Mouse (Mus musculus): Measurements from ENCODE around the gene Hif1an. TPM values are rescaled to one million over a fixed set of nuclear protein-coding genes. Genes with fewer than 3 reads are reported as not detected.

Hif1an gene
- polyA plus RNA-seq, 2 experiments, result 6.6 to 7.2 TPM

GRCm38 (mm10) chr19:44535376-44535775 lies 27.3 kb upstream of the Hif1an start:
- Histone ChIP-seq H3K9ac (replicated peaks) (no peak overlapping the region), H3K4me3 (ENCODE audit: insufficient read depth in 1 of 2, low read depth in 2 of 2, low read length in 2 of 2) (no peak overlapping the region), H3K4me1 (replicated peaks; ENCODE audit: control insufficient read depth in 2 of 2, insufficient read depth in 2 of 2, low read length in 1 of 2) (no peaks in the 10 kb centered on the region), H3K9me3 (ENCODE audit: control insufficient read depth, low read length) (no peaks in the 10 kb centered on the region), H3K27ac (no peak overlapping the region), H3K4me2 (ENCODE audit: low read depth) (no peak overlapping the region), H3K36me3 (replicated peaks; ENCODE audit: control insufficient read depth, insufficient read depth, low read depth) (no peaks in the 10 kb centered on the region), H3K27me3 (ENCODE audit: control insufficient read depth, insufficient read depth, low read length) (no peaks in the 10 kb centered on the region)
- DNase-seq (ENCODE audit: low read depth in 3 of 3, low spot score in 3 of 3) (no peak), ATAC-seq (ENCODE audit: insufficient read depth) (no peak)
- 32% methylated on average over 3 of the region's 3 CpGs for WGBS (ENCODE audit: insufficient replicate concordance)
- TF ChIP-seq EP300 (IDR thresholded peaks at IDR 0.05; ENCODE audit: low read depth), result no peak
- TF ChIP-seq CTCF (IDR thresholded peaks at IDR 0.05; ENCODE audit: low read depth), result peak; percentile 28; the same call in 1 of the 2 replicates

- H3K4me2 ChIP-seq (ENCODE audit: low read depth), result no peak overlapping the region
- H3K27ac ChIP-seq, result no peak overlapping the region
- H3K4me3 ChIP-seq (ENCODE audit: insufficient read depth in 1 of 2, low read depth in 2 of 2, low read length in 2 of 2), result no peak overlapping the region
- no peak for DNase-seq (ENCODE audit: low read depth in 3 of 3, low spot score in 3 of 3)
- ATAC-seq (ENCODE audit: insufficient read depth), result no peak
- 66% methylated on average over 8 of the region's 8 CpGs for WGBS (ENCODE audit: insufficient replicate concordance)
- no peaks in the 10 kb centered on the region for H3K4me1 ChIP-seq (replicated peaks; ENCODE audit: control insufficient read depth in 2 of 2, insufficient read depth in 2 of 2, low read length in 1 of 2)
- no peaks in the 10 kb centered on the region for H3K36me3 ChIP-seq (replicated peaks; ENCODE audit: control insufficient read depth, insufficient read depth, low read depth)
- no peak overlapping the region for H3K9ac ChIP-seq (replicated peaks)
- H3K27me3 ChIP-seq (ENCODE audit: control insufficient read depth, insufficient read depth, low read length), result no peaks in the 10 kb centered on the region
- no peak for TF ChIP-seq EP300 (IDR thresholded peaks at IDR 0.05; ENCODE audit: low read depth)
- TF ChIP-seq CTCF (IDR thresholded peaks at IDR 0.05; ENCODE audit: low read depth), result no peak
- H3K9me3 ChIP-seq (ENCODE audit: control insufficient read depth, low read length), result no peaks in the 10 kb centered on the region
Measured at GRCm38 (mm10) chr19:44537416-44537815, 25.2 kb upstream of the Hif1an start.

GRCm38 (mm10) chr19:44542694-44543178 lies 19.9 kb upstream of the Hif1an start:
- H3K27me3 ChIP-seq (ENCODE audit: control insufficient read depth, insufficient read depth, low read length), result no peaks in the 10 kb centered on the region
- H3K4me2 ChIP-seq (ENCODE audit: low read depth), result no peak overlapping the region
- no peaks in the 10 kb centered on the region for H3K9me3 ChIP-seq (ENCODE audit: control insufficient read depth, low read length)
- no peak for TF ChIP-seq CTCF (IDR thresholded peaks at IDR 0.05; ENCODE audit: low read depth)
- no peak for TF ChIP-seq EP300 (IDR thresholded peaks at IDR 0.05; ENCODE audit: low read depth)
- DNase-seq (ENCODE audit: low read depth in 3 of 3, low spot score in 3 of 3) (no peak), ATAC-seq (ENCODE audit: insufficient read depth) (no peak)
- no peak overlapping the region for H3K9ac ChIP-seq (replicated peaks)
- no peak overlapping the region for H3K27ac ChIP-seq
- H3K4me1 ChIP-seq (replicated peaks; ENCODE audit: control insufficient read depth in 2 of 2, insufficient read depth in 2 of 2, low read length in 1 of 2), result no peaks in the 10 kb centered on the region
- H3K4me3 ChIP-seq (ENCODE audit: insufficient read depth in 1 of 2, low read depth in 2 of 2, low read length in 2 of 2), result no peak overlapping the region
- WGBS (ENCODE audit: insufficient replicate concordance), result 66% methylated on average over 8 of the region's 8 CpGs
- no peaks in the 10 kb centered on the region for H3K36me3 ChIP-seq (replicated peaks; ENCODE audit: control insufficient read depth, insufficient read depth, low read depth)

- ATAC-seq (ENCODE audit: insufficient read depth) (no peak), DNase-seq (ENCODE audit: low read depth in 3 of 3, low spot score in 3 of 3) (no peak)
- H3K27ac ChIP-seq, result no peak overlapping the region
- H3K4me3 ChIP-seq (ENCODE audit: insufficient read depth in 1 of 2, low read depth in 2 of 2, low read length in 2 of 2), result no peak overlapping the region
- peak overlapping the region; percentile 88 for H3K4me2 ChIP-seq (ENCODE audit: low read depth)
- no peak overlapping the region for H3K9ac ChIP-seq (replicated peaks)
- TF ChIP-seq EP300 (IDR thresholded peaks at IDR 0.05; ENCODE audit: low read depth), result no peak
- no peak for TF ChIP-seq CTCF (IDR thresholded peaks at IDR 0.05; ENCODE audit: low read depth)
- H3K4me1 ChIP-seq (replicated peaks; ENCODE audit: control insufficient read depth in 2 of 2, insufficient read depth in 2 of 2, low read length in 1 of 2), result no peaks in the 10 kb centered on the region
- 57% methylated on average over 10 of the region's 10 CpGs for WGBS (ENCODE audit: insufficient replicate concordance)
- H3K9me3 ChIP-seq (ENCODE audit: control insufficient read depth, low read length), result no peaks in the 10 kb centered on the region
- peaks cover 5% of the 10 kb centered on the region for H3K36me3 ChIP-seq (replicated peaks; ENCODE audit: control insufficient read depth, insufficient read depth, low read depth)
- no peaks in the 10 kb centered on the region for H3K27me3 ChIP-seq (ENCODE audit: control insufficient read depth, insufficient read depth, low read length)
Measured at GRCm38 (mm10) chr19:44544372-44544771, 18.3 kb upstream of the Hif1an start.

- H3K9ac ChIP-seq (replicated peaks), result no peak overlapping the region
- no peaks in the 10 kb centered on the region for H3K4me1 ChIP-seq (replicated peaks; ENCODE audit: control insufficient read depth in 2 of 2, insufficient read depth in 2 of 2, low read length in 1 of 2)
- under 1% methylated on average over 13 of the region's 13 CpGs for WGBS (ENCODE audit: insufficient replicate concordance)
- DNase-seq (ENCODE audit: low read depth in 3 of 3, low spot score in 3 of 3) (peak; percentile 60 to 63 (median 61)), ATAC-seq (ENCODE audit: insufficient read depth) (no peak; the same call in 1 of the 2 replicates)
- H3K36me3 ChIP-seq (replicated peaks; ENCODE audit: control insufficient read depth, insufficient read depth, low read depth), result peaks cover 9% of the 10 kb centered on the region
- peak overlapping the region; percentile 88 for H3K4me2 ChIP-seq (ENCODE audit: low read depth)
- peak; percentile 85 for TF ChIP-seq CTCF (IDR thresholded peaks at IDR 0.05; ENCODE audit: low read depth)
- no peak for TF ChIP-seq EP300 (IDR thresholded peaks at IDR 0.05; ENCODE audit: low read depth)
- no peaks in the 10 kb centered on the region for H3K27me3 ChIP-seq (ENCODE audit: control insufficient read depth, insufficient read depth, low read length)
- H3K4me3 ChIP-seq (ENCODE audit: insufficient read depth in 1 of 2, low read depth in 2 of 2, low read length in 2 of 2), result peak overlapping the region in 1 of 2 experiments; percentile 57; a peak in 1 of 4 replicates
- no peak overlapping the region for H3K27ac ChIP-seq
- H3K9me3 ChIP-seq (ENCODE audit: control insufficient read depth, low read length), result no peaks in the 10 kb centered on the region
Measured at GRCm38 (mm10) chr19:44544775-44545174, 17.9 kb upstream of the Hif1an start.
